Mouse (Mus musculus) spleen, adult 18-20 months (tissue): ENCODE results near the gene Wdr70.

Experiments
- DNase-seq, 2 experiments: peaks; one replicate each; pipeline ENCODE4 v3.0.0; 2022; ENCODE audit warnings: mixed read lengths in 2 of 2

Gene Wdr70

DNA sequence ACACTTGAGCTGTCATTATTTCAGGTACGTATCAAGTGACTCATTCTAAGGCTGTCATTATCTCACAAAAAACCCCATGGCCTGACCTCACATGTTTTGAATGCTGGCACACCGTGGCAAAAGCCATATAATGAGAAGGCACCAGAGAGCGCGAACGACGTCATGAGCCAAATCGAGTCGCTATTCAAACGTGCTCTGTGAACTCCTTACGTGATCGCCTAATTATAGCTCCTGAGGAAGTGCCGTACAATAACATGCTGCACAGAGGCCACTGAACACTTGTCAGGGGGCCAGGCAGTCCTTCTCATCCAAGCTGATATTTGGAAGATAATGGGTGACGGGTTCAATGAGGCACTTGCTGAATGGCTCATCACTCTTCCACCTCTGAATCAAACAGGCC is 241.6 kb downstream of the Wdr70 start:
- DNase-seq: no peak

DNA sequence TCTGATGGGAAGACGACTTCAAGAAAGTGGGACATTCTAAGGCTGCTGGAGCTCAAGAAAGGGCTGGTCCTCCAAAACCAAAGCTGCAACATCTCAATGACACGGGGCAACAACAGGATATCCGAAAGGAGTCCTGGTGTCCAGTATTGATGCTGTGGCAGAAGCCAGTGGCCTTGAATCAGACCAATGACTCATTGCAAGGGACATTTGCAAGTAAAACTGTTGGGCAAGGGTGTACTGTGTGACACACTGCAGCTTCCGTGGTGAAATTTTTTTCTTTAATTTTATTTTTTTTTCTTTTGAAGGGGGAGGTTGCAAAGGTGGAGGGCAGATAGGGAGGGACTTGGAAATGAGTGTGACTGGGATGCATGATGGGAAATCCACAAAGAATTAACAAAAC is 256.6 kb downstream of the Wdr70 start:
- no peak for DNase-seq

DNA sequence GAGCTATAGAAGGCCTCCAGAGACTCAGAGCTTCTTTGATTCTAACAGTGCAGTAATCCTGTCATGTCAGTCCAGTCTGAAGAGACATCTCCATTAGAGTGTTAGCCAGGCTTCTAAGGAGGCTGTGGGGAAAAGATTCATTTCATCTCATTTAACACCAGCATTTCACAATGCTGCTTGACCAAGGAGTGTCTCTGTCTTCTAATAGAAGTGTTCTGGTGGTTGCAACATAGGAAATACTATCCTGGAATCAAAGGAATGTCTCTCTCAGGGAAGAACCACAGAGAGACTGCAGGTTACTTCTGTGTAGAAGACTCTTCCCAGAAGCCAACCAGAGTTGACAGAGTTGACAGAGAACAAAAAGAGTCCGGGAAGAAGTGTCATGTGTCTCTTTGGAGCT is 257.3 kb downstream of the Wdr70 start:
- no peak for DNase-seq

DNA sequence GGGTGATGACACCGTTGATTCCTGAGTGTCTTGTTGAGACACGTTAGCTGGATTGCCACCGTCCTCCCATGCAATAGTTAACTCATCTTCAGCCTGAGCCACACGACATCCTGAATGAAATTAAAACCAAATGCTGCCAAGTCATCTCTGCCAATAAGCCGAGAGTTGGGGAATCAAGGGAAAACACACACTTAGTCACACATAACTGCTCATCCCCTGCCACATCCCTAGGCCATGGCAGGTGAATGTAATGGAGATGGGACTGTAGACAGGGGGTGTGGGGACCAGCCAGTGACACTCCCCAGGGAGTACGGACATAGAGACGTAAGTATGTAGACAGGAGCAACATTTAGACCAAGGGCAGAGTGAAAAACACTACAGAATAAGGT is 260.1 kb downstream of the Wdr70 start:
- DNase-seq: no peak

DNA sequence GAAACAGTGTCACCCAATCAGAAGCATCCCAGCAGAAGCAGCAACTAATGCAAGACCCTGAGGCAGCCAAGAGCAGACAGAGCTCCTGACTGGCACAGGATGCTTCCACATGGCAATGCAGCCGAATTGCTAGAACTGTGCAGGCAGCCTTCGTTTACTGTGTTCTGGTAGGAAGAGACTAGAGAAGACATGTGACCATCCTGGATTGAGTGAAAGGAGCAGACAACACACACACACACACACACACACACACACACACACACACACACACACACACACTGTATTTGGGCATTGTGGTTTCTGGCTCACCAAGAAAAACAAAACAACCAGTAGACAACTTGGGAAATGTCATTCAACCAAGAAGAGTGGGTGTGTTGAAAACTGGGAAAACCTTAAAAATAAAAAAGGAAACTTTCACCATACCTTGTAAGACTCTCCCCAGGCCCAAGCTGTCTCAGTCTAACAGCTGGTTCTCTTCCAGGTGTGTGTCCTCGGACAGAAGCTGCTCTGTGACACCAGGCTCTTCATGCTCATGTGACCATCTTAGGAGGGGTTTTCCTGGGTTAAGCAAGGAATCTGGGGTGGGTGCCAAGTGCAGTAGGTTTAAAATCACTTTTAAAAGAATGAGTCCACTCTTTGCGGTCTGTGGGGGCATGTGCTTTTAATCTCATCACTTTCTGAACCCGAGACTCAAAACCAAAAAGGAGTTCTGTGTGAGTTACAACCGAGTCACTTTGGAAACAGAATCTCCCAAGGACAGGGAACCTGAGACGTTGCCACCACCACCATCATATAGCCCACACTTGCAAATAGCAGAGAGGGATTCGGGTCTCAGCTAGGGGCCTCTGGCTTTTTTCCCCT is 260.7 kb downstream of the Wdr70 start:
- DNase-seq: no peak

DNA sequence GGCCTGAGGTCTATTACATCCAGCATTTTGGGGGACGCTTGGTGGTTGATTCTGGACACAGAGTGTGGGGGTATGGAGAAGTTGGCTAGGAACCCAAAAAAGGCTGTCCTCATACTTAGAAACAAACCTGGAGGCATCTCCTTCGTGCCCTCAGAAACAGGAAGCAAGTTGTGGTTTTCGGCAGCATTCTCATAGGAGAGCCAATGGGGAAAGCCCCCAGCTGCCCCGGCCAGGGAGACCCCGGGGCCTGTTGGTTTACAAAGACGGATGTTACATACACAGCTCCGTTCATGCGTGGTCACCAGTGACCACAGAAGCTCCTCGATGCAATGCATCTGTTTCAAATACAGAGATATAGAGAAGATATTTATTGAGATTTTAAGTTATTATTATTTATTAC is 263.6 kb downstream of the Wdr70 start:
- DNase-seq: no peak

DNA sequence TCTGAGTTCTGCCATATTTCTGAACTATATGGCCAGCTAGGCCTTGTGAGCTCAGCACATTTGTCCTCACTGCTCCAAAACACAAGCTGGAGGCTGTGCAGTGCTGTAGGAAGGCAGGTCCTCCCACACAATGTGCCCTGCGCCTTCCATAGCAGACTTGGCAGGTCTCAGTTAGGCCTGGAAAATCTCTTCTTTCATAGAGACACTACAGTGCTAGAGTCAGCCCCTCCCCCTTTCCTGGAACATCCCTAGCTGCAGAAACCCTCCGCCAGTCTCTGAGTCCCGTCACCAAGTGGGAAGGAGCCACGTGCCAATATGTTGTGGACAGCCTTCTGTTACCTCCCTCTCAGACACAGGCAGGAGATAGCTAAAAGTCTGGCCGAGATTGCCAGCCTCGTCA is 273.5 kb downstream of the Wdr70 start:
- DNase-seq: no peak

DNA sequence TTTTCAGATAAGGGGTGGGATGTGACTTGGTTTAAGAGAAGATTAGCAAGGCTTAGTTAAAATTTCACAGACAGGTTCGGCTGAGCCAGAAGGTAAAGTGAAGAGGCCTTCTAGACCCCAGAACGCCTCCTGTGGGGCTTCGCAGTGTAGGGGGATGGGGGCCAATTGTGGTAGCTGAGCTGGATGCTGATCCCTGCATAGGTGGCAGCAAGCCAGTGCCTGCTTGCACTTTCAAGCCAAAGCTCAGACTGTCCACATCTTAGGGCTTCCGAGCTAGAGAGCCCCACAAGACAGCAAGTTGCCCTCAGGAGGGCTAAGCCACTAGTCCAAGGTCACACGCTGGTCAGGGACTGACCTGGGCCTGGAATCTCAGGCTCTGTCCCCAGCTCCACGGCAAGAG is 275.1 kb downstream of the Wdr70 start:
- no peak for DNase-seq
